Mouse (Mus musculus): Measurements from ENCODE around the gene Bhlhe40.

Gene Bhlhe40

DNA sequence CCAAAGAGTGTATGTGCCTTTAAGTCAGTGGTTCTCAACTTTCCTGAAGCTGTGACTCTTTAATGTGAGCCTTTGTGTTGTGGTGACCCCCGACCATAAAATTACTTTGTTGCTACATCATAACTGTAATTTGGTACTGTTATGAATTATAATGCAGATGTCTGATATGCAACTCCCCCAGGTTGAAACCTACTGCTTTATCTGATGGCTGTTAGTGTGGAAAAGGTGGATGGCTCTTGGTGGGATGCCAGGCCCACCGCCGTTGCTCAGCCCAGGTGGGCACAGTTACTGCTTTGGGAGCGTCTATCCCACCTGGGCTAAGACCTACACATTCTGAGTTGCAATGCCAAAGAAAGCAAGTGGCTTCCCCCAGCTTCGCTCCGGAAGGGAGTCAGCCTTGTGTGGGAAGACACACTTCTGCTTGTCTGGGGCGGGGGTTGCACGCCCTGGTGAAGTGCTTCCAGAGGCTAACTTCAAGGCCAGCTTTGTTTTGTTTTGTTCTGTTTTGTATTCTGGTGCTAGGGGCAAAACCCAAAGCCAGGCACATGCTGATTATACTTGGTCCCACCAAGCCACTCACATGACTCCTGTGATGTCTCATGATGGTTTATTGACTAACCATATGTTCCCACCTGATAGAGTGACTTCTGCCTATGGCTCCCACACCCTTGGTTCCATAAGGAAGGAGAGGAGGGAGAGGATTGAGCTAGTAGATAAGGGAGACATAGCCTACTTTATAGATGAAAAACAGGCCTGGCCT, 34.7 kb downstream of the Bhlhe40 start:
- no peak for DNase-seq (ENCODE audit: low spot score)

DNA sequence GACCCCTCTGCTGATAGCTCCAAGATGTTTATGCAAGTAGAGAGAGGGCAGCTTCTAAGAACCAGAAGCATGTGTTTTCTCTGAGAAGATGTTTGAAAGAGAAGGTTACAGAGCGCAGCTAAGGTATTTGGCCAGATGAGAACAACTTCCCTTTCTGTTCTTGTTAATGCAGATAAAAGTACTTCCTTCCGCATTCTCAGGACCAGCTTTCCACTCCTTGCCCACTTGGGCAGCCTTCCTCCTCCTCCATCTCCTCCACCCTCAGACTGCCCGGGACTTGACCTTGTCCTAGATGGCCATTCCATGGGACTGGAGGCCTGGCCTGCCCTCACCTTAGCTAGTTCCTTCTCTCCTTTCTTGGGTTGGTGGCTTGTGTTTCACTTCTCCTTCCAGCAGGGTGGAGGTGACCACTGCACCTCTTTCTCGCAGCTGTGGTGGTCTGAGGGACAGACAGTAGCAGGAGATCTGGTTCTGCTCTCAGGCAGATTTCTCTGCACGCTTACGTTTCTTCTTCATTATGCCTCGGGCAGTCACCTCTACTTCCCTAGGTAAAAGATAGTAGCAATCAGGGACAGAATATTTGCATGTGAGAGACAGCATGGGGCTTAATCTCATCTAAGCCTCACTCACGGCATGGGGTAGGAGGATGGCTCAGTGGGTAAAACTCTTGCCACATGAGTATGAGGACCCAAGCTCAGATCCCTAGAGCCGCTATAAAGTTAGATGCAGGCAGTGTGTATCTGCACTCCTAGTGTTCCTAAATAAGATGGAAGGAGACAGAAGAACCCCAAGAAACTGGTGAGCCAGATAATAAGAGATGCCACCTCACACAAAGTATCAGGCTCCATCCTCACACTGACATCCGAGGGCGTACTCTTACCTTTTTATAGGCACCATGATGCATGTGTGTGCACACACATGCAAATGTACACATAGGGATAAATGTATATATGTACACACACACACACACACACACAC, 35.7 kb downstream of the Bhlhe40 start:
- DNase-seq (ENCODE audit: low spot score), result no peak

DNA sequence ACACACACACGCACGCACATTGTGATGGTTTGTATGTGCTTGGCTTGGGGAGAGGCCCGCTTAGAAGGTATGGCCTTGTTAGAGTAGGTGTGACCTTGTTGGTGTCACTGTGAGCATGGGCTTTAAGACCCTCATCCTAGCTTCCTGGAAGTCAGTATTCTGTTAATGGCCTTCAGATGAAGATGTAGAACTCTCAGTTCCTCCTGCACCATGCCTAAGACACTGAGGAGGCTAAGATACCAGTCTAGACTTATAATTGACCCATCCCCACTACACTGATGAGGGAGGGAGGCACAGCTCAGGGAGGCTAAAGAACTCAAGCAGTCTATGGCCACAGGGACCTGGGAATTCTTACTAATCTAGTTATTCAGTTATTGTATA, 36.4 kb downstream of the Bhlhe40 start:
- no peak for DNase-seq (ENCODE audit: low spot score)

DNA sequence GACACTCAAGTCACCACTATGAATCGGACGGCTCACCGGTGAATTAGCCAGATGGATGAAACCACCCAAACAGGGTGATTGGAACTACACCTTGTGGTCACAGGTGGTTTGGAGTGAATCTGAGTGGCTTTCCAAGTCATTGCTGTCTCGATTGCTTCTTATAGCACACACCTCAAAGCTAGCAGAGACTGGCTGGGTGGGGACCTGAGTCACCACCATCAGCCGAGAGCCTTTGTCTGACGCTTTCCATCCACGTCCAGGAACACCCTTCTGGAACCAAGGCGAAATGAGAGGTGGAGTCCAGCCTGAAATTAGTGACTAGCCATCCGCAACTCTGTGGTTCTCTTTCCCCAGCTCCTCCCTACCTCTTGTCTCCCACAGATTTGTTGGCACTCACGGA, 36.9 kb downstream of the Bhlhe40 start:
- no peak for DNase-seq (ENCODE audit: low spot score)

DNA sequence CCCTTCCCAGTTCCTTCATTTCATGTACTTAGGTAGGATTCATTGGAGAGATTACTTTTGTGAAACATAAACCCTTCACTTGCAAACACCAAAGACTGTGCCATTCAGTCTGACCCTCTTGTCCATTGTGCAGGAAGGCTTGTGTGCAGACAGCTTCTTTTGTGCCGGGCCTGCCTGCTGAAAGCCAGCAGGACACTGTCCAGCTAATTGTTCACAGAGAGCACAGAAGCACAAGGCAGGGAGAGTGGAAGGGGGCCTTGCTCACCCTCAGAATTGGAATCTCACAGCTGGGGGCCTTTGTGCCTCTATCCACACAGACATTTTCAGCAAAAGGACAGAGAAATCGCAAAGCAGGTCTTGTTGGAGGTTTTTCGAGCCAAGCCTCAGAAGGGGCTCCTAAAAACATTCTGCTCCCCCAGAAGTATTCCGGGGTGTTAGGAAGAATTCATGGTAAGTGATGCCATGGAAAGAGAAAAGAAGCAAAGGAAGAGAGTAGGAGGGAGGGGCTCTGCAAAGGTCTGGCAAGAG, 38.0 kb downstream of the Bhlhe40 start:
- no peak for DNase-seq (ENCODE audit: low spot score)

DNA sequence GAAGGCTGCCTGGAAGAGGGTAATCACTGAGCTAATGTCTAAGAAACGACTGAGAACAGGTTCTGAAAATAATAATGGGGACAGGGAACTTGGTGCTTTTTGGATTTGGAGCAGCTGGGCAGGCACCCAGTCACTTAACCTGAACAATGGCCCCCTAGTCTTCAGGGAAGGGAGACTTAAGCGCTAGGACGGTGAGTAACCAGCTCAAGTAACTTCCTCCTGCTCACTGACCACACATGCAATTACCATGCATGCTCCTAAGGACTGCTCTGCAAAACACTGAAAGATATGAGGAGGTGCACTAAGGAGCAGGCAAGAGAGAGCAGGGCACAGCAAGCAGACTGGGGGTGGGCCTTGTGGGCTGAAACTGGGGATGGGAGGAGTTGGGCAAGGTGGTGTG, 39.2 kb downstream of the Bhlhe40 start:
- DNase-seq (ENCODE audit: low spot score), result no peak

DNA sequence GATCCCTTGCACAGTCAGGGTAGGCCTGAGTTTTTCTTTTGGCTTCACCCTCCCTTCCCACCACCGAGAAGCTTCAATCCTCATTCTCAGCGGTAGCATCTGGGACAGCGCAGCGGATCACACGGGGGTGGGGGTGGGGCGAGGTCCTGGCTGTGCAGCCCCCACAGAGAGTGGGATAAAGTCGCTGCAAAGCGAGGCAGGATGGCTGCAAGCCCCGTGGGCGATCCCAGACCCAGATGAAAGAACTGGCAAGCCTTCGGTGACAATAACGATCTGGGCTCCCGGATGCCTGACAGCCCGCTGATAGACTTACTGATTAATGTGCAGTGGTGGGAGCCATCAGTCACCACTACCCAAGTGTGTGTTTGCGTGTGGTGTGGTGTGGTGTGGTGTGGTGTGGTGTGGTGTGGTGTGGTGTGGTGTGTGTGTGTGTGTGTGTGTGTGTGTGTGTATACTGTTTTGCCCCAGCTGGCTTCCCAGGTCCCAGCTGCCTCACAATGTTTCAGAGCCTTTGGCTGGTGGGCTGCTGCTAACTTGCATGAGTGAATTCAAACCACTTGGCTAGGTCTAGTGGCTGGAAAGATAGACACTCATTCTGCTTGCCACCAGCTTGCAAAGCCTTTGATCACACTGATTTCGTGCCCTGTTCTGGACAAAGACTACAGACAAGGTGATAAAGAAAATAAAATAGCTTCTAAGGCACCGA, 40.4 kb downstream of the Bhlhe40 start:
- no peak for DNase-seq (ENCODE audit: low spot score)

DNA sequence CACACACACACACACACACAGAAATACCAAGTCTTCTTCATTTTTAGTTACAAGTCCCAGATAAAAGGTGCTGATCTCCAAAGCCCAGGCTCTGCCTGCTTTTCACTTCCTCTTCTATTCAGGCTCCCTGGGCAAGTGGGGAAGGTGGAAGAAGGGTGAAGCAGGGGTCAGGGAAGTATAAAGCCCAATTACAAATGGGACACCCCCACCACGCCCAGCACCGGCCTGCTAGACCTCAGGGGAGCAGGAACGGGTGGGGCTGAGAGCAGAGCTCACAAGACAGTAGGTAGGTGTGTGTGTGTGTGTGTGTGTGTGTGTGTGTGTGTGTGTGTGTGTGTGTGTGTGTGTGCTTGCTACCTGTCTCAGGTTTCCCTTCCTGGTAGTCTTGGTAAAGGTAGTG, 42.2 kb downstream of the Bhlhe40 start:
- no peak for DNase-seq (ENCODE audit: low spot score)

DNA sequence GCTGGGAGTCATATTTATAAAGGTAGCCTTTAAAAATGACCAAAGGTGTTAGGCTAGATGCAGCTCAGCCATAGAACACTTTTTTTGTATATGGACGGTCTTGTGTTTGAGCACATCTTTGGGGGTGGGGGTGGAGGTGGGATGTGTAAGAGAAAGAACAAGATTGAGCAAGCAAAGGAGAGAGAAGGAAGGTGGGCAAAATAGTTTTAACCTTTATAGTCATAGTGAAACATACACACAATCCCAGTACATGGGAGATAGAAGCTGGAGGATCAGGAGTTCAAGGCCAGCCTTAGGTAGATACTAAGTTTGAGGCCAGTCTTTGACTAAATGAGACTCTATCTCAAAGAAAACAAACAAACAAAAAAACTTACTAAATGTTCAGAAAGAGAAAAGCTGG, 42.7 kb downstream of the Bhlhe40 start:
- DNase-seq (ENCODE audit: low spot score), result no peak

DNA sequence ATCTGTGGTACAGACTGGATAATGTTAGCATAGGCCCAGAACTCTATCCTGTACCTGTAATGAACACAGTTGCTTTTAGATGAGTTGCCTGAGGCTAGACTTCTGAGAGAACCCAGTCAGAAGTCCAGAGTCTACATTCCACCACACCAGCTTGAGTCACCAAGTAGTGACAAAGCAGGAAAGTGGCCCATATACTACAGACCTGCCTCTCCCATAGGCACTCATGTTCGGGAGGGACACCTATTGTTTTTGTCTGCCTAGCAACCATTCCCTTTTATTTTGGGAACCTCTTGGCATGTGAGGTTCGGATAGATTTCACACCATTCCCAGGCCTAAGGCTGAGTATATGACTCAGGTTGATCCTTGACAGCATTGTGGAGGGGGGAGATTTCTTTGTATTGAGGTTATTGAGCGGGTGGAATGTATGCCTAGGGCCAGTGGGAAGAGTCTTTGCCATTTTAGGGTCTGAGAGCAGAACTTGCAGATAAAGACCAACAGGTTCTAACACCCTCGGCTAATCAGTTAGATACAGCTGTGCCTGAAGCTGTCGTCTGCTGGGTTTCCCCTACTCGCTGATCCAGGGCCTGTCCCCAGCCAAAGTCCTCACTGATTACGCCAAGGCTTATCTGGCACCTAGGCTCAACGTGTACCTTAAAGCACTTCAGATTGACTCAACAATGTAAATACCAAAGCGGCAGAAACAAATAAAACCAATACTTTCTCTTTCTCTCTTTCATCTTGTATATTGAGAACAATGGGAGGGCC, 44.1 kb downstream of the Bhlhe40 start:
- DNase-seq (ENCODE audit: low spot score), result no peak

DNA sequence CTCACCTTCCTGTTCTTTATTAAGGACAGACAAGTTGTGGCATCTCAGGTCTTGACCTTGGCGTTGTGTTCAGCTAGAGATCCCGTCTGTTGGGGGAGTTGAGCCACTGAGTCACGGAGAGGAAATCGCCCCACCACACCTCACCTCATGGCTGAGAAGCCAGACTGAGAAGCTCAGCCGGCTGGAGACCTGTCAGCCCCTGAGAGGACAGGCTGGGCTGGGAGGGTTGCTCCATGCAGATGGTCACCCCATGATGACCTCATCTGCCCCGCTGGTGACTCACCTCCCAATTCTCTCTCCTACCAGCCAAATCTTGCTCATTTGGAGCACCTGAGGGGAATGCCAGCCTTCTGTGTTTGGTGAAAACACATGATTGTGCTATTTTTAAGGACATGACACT, 45.5 kb downstream of the Bhlhe40 start:
- no peak for DNase-seq (ENCODE audit: low spot score)

DNA sequence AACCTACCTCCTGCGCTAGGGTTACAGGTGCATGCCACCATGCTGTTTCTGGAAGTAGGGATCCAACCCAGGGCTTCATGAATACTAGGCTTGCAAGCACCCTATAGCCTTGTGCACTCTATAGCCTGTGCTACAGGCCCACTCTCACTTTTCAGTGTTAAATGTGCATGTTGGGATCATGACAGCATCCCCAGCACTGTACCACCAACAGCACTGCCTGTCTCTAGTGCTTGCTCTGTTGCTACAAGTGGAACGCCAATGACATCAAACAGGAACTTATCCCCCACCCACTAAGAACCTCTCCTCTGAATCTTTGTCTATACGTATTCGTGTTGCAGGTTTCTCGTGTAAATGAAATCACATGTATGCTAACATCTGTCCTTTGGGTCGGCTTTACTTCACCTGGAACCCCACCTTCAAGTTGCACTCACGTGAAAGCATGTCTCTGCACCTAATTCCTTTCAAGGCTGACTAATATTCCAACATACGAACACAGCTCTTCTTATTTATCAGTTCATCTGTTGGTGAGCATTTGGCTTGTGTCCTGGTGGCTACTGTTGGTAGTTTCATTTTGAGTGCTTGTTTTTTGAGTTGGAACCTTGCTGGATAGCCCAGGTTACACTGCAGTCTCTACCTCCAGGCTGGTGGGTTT, 46.7 kb downstream of the Bhlhe40 start:
- DNase-seq (ENCODE audit: low spot score), result no peak

DNA sequence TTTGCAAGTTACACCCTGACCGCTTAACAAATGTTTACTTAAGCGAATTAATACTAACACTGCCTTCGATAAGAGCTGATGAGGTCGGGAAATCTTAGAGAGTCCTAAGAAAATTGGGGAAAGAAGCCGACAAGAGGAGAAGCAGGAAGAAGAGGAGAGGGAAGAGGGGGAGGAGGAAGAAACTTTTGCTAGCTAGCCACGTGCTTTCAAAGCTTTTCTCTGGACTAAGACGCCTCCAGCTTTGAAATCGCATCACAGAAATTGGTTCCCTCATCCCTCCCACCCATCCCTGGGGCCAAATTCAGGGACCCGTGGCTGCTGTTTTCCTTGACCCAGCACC, 48.7 kb downstream of the Bhlhe40 start:
- no peak for DNase-seq (ENCODE audit: low spot score)

DNA sequence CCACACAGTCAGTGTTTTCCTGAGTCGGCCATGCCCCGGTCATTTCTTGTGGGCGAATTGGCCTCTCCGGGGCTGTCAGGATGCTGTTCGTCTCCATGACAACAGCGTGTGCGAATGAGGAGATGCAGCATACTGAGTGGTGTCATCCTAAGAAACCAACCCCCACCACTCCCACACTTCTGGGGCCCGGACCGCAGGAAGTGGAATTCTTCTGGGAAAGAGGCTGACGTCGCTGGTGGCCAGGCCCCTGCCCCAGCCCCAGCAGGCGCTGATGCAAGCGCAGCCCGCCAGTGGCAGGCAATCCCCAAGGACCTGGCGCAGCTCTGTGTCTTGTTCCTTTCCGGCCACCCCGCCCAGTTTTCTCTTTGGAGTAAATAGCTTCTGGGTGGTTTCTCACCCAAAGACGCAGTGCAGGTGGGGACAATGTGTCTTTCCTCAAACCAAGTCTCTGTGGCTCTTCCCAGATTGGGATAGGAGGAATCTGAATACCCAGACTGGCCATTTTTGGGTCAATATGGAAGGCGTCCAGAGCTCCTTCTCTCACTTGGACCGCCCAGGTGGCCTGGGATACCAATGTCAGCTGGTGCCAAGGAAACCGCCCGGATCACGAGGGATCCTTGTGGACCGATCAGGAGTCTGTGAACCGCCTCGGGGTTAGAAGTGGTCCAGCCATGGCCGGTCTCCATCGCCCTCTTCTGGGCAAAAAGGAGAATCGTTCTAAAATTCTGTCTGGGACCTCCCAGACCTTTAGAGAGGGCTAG, 49.2 kb downstream of the Bhlhe40 start:
- peak; percentile 65 for DNase-seq (ENCODE audit: low spot score)

DNA sequence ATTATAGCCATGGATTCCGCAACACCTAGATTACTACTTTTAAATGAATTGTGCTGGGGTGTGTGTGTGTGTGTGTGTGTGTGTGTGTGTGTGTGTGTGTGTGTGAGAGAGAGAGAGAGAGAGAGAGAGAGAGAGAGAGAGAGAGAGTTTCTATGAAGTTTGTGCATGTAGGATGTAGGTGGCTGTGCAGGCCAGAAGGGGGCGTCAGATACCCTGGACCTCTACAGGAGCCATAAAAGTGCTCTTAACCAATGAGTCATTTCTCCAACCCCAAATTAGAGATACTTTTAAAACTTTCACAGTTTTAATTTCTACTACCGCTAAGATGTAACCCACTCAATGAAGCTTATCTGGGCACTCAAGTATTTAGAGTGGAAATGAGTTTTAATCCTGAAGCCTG, 50.2 kb downstream of the Bhlhe40 start:
- DNase-seq (ENCODE audit: low spot score), result no peak

DNA sequence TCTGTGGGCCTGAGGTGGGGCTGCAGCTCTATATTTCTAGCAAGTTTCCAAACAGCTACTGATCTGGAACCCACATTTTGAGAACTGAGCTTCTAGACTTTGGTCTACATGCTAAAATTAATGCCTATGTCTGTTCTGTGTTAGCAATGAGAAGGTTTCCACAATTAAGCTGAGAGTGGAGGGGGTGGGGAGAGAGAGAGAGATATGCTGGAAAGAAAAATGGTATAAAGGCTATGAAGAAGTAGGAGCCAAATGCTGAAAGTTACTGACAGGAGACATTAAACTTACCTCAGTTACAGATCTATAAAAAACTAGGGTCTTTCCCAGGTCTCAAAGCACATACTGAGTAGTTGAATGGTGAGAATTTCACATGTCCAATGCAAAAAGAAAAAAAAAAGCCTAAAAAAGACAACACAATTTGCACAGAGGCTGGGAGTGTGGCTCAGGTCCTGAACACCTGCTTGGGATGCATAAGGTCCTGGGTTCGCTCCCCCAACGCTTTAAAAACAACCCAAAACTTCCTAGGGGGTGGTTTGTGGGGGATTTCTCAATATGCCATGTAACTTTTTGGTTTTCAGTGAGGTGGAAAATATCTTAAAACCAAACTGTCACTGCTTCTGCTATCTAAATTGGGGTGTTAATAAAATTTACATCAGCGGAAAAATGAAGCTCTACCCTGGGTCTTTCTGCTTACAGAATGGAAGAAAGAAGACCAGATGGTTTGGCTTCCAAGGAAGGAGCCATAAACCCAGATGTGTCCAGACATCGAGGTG, 50.9 kb downstream of the Bhlhe40 start:
- no peak for DNase-seq (ENCODE audit: low spot score)

DNA sequence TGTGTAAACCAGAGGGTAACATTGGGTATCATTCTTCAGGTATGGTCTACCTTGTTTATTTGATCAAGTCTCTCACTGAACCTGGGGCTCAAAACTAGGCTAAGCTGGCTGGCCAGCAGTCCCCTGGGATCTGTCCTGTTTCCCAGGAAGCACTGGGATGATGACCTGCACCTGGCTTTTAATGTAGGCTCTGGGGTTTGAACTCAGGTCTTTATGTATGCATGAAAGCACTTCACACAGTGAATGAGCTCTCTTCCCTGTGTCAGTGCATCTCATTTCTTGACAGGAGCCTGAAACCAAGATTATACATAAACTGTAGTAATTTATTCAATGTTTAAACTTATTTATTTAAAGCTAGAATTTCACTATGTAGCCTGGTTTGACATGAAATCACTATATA, 51.7 kb downstream of the Bhlhe40 start:
- no peak for DNase-seq (ENCODE audit: low spot score)

DNA sequence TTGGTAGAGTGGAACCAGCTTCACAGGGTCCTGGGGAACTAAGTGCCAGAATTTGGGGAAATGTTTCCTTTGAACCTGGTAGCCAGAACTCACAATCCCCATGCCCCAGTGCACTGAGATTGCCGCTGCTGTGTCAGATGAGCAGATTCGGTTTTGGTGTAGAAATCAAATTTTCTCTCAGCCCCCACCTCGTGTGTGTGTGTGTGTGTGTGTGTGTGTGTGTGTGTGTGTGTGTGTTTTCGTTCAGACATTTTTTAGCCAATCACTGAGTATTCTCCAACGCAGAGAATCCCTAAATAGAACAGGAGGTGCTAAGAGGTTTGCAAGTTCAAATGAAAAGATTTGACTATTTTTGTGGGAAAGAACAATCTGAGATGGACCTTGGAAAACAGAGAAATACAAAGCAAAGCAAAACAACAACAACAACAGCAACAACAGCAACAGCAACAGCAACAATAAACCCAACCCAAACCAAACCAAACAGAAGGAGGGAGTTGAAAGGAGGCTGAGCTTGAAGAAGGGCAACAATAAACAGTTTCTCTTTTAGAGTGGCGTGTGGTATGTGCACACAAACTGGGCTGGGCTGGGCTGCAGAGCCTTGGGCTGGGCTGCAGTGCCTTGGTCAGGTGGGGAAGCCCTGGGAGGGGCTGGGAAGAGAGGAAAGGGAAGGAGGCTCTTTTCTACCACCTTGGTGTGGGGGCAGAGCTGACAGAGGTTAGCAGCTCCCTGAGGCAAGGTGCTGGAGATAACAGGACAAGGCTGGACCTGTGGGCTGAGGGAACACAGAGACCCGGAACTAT, 52.9 kb downstream of the Bhlhe40 start:
- peak; percentile 28 for DNase-seq (ENCODE audit: low spot score)

Data from testis, postnatal 14 days (tissue).